Mouse (Mus musculus) myocyte (in vitro differentiated cells): ENCODE measurements at regions not wholly inside any gene's neighbourhood (a gene's known extent, or its start where the extent isn't known, plus 50 kb on each side); places are given as distances from the start of the nearest gene placed in this dataset.
A peak's percentile ranks its signal among the peaks of the same experiment; 100 is the strongest.
"Not testable (repeated sequence)": the region's sequence is repeated elsewhere in the genome, so short reads cannot be mapped to it uniquely, and the experiment has no call there.

Source experiments
- H3K27me3 ChIP-seq: one replicate; pipeline ENCODE4 v1.6.1; 2011; ENCODE audit not compliant: control insufficient read depth, insufficient read depth, insufficient read length
- H3K36me3 ChIP-seq: one replicate; pipeline ENCODE4 v1.6.1; 2011; ENCODE audit not compliant: control insufficient read depth, insufficient read depth
- H3K4me2 ChIP-seq: one replicate; pipeline ENCODE4 v1.6.1; 2011; ENCODE audit warnings: low read depth, control low read depth
- H3K4me3 ChIP-seq: one replicate; pipeline ENCODE4 v1.5.1; 2011; ENCODE audit warnings: mild to moderate bottlenecking, control low read depth, moderate library complexity
- H3K79me2 ChIP-seq: one replicate; pipeline ENCODE4 v1.6.1; 2011; ENCODE audit not compliant: control insufficient read depth, insufficient read depth
- H3ac ChIP-seq: one replicate; pipeline ENCODE4 v1.6.1; 2011; ENCODE audit not compliant: control insufficient read depth, insufficient read length
- CEBPB ChIP-seq: IDR thresholded peaks from 2 replicates; pipeline ENCODE4 v1.6.1; 2011; ENCODE audit warnings: mild to moderate bottlenecking, moderate library complexity; ENCODE audit not compliant: poor library complexity, insufficient read depth, severe bottlenecking
- E2F4 ChIP-seq: IDR thresholded peaks from one replicate; pipeline ENCODE4 v1.6.1; 2011; ENCODE audit warnings: mild to moderate bottlenecking, control low read depth, moderate library complexity; ENCODE audit not compliant: insufficient read depth
- MAX ChIP-seq: IDR thresholded peaks from one replicate; pipeline ENCODE4 v1.6.1; 2011; ENCODE audit warnings: low read depth, mild to moderate bottlenecking, control low read depth
- MYOD1 ChIP-seq, 3 experiments: IDR thresholded peaks; one replicate each; pipeline ENCODE4 v1.6.1; 2011; ENCODE audit warnings: control low read depth in 2 of 3, low read depth in 2 of 3, mild to moderate bottlenecking in 2 of 3, moderate library complexity in 1 of 3; ENCODE audit not compliant: insufficient read length in 2 of 3, control insufficient read depth in 1 of 3
- MYOG ChIP-seq, 3 experiments: IDR thresholded peaks; one replicate each; pipeline ENCODE4 v1.6.1; 2011; ENCODE audit warnings: control low read depth in 2 of 3, low read depth in 2 of 3, mild to moderate bottlenecking in 2 of 3; ENCODE audit not compliant: insufficient read length in 2 of 3, control insufficient read depth in 1 of 3, insufficient read depth in 1 of 3
- POLR2A ChIP-seq: IDR thresholded peaks from one replicate; pipeline ENCODE4 v1.6.1; 2011; ENCODE audit warnings: low read depth, mild to moderate bottlenecking, control low read depth, moderate library complexity; ENCODE audit not compliant: insufficient read length
- POLR2AphosphoS2 ChIP-seq: IDR thresholded peaks from one replicate; pipeline ENCODE4 v1.6.1; 2011; ENCODE audit warnings: low read depth, control low read depth; ENCODE audit not compliant: insufficient read length
- REST ChIP-seq: IDR thresholded peaks from one replicate; pipeline ENCODE4 v1.6.1; 2011; ENCODE audit warnings: mild to moderate bottlenecking, control low read depth, moderate library complexity; ENCODE audit not compliant: insufficient read depth, insufficient read length
- SRF ChIP-seq: IDR thresholded peaks from one replicate; pipeline ENCODE4 v1.6.1; 2011; ENCODE audit warnings: low read depth; ENCODE audit not compliant: control insufficient read depth, insufficient read length
- TCF12 ChIP-seq: IDR thresholded peaks from one replicate; pipeline ENCODE4 v1.6.1; 2011; ENCODE audit warnings: mild to moderate bottlenecking, control low read depth; ENCODE audit not compliant: poor library complexity, insufficient read depth, severe bottlenecking
- TCF3 ChIP-seq: IDR thresholded peaks from one replicate; pipeline ENCODE4 v1.6.1; 2011; ENCODE audit warnings: low read depth, control low read depth; ENCODE audit not compliant: insufficient read length
- USF1 ChIP-seq: IDR thresholded peaks from one replicate; pipeline ENCODE4 v1.6.1; 2011; ENCODE audit warnings: low read depth, mild to moderate bottlenecking, control low read depth, moderate library complexity

DNA sequence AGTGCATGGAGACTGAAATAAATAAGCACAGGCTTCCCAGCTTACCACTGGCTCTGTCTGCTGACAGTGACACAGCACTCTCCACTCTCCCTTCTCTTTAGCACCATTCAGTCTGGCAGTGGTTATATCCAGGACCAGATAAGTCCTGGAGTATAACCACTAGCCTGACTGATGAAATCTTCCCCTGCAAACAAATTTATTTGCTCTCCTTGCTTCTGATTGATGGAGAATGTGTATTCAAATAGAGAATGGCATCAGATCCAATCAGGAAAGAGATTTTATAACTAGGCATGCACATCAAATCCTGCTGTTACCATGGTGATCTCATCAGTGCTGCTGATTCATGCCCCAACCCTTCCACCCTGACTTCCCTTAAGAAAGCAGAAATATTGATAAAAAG lies 620.2 kb upstream of the Ndn start:
- Histone ChIP-seq H3K27me3 (no peaks in the 10 kb centered on the region), H3K4me2 (no peak overlapping the region), H3K36me3 (no peaks in the 10 kb centered on the region), H3K79me2 (no peaks in the 10 kb centered on the region), H3ac (no peak overlapping the region), H3K4me3 (no peak overlapping the region)
- TF ChIP-seq TCF3 (no peak), E2F4 (no peak), MYOD1 (IDR thresholded peaks at IDR 0.05; ENCODE audit: control insufficient read depth in 1 of 3, insufficient read length in 2 of 3, low read depth in 2 of 3) (no peak), POLR2A (no peak), CEBPB (no peak), POLR2AphosphoS2 (no peak), REST (no peak), SRF (no peak)

DNA sequence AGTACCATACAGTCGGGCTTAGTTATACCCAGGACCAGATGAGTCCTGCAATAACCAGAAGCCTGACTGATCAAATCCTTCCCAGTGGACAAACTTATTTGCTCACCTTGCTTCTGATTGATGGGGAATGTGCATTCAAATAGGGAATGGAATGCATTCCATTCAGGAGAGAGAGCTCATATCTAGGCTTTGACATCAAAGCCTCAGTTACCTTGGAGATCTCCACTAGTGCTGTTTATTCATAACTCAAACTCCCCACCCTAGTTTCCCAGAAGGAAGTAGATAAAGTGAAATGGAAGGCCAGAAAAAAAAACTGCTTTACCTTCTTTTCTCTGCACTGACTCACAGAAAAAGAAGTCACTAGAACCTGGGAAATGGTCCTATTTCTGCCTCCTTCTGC lies 608.9 kb upstream of the Ndn start:
- H3K36me3 ChIP-seq, result no peaks in the 10 kb centered on the region
- H3K4me2 ChIP-seq, result no peak overlapping the region
- no peak overlapping the region for H3ac ChIP-seq
- H3K27me3 ChIP-seq, result no peaks in the 10 kb centered on the region
- H3K79me2 ChIP-seq, result no peaks in the 10 kb centered on the region
- TF ChIP-seq USF1, result no peak
- TF ChIP-seq REST, result no peak
- TF ChIP-seq POLR2AphosphoS2, result no peak
- TF ChIP-seq TCF3, result no peak
- TF ChIP-seq MAX, result no peak
- TF ChIP-seq POLR2A, result no peak
- TF ChIP-seq TCF12, result no peak
- TF ChIP-seq MYOD1 (IDR thresholded peaks at IDR 0.05; ENCODE audit: control insufficient read depth in 1 of 3, insufficient read length in 2 of 3, low read depth in 2 of 3), result no peak
- no peak for TF ChIP-seq CEBPB
- no peak for TF ChIP-seq SRF
- TF ChIP-seq MYOG (IDR thresholded peaks at IDR 0.05; ENCODE audit: control insufficient read depth in 1 of 3, insufficient read depth in 1 of 3, insufficient read length in 2 of 3, low read depth in 2 of 3), result no peak
- TF ChIP-seq E2F4, result no peak
- H3K4me3 ChIP-seq, result no peak overlapping the region

DNA sequence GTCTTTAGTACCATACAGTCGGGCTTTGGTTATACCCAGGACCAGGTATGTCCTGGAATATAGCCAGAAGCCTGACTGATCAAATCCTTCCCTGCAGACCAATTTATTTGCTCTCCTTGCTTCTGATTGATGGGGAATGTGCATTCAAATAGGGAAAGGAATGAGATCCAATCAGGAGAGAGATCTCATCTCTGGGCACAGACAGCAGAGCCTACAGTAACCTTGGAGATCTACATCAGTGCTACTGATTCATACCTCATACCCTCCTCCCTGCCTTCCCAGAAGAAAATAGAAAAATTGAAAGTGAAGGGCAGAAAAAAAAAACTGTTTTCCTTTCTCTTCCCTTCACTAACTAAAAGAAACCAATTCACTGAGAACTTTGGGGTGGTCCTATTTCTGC lies 607.0 kb upstream of the Ndn start:
- H3K4me2 ChIP-seq, H3ac ChIP-seq, H3K36me3 ChIP-seq, H3K79me2 ChIP-seq, H3K4me3 ChIP-seq, H3K27me3 ChIP-seq: not testable (repeated sequence)

DNA sequence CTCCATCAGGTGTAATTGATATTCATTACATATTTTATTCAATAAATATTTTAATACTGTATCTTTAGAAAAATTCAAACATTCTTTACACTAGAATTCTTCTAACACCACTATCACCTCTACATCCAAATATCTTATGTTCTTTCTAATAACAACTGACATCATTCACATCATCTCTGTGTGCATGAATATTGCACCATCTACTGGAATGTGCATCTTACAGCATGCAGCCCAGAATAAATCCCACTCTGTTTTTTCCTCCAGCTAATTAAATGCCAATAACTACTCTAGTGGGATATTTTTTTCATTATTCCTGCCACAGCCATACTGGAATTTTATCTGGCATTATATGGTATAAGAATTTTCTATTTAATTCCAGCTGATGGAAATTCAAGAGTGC lies 576.5 kb upstream of the Ndn start:
- no peak for TF ChIP-seq REST
- no peak for TF ChIP-seq CEBPB
- TF ChIP-seq POLR2AphosphoS2, result no peak
- TF ChIP-seq TCF3, result no peak
- no peak for TF ChIP-seq POLR2A
- no peak for TF ChIP-seq MYOG (IDR thresholded peaks at IDR 0.05; ENCODE audit: control insufficient read depth in 1 of 3, insufficient read depth in 1 of 3, insufficient read length in 2 of 3, low read depth in 2 of 3)
- TF ChIP-seq MYOD1 (IDR thresholded peaks at IDR 0.05; ENCODE audit: control insufficient read depth in 1 of 3, insufficient read length in 2 of 3, low read depth in 2 of 3), result no peak
- TF ChIP-seq TCF12, result no peak
- no peak for TF ChIP-seq MAX
- no peak for TF ChIP-seq SRF
- no peak for TF ChIP-seq E2F4
- TF ChIP-seq USF1, result no peak
- Histone ChIP-seq H3K27me3 (no peaks in the 10 kb centered on the region), H3K4me2 (no peak overlapping the region), H3ac (no peak overlapping the region), H3K79me2 (no peaks in the 10 kb centered on the region), H3K36me3 (no peaks in the 10 kb centered on the region), H3K4me3 (no peak overlapping the region)

DNA sequence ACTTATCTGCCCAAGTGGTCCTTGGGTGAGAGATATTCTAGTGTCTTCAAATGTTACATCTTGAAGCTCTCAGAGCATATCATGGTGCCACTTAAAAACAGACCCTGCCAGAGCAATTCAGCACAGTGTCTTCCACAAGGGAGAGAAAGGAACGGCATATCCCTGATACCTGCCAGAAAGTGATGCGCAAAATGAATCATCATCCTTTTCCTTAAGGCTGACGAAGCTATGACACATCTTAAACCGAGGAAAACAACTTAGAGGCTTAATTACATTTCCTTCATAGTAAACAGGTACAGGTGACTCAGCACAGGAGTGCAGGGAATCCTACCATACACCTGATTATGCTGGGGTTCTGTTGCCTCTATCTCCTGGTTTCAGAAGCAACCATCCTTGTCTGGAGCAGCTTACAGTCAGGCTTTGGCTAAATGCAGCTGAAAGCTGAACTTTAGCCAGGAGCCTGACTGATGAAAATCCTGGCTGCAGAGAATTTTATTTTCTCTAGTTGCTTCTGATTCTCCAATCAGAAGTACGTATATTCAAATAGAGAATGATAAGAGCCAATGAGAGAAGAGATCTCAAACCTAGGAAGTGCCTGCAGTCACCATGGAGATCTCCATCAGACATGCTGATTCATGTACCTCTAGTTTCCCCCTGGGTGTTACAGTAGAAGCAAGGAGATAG lies 556.1 kb upstream of the Ndn start:
- TF ChIP-seq MYOG (IDR thresholded peaks at IDR 0.05; ENCODE audit: control insufficient read depth in 1 of 3, insufficient read depth in 1 of 3, insufficient read length in 2 of 3, low read depth in 2 of 3) (no peak), REST (no peak), MAX (no peak), POLR2AphosphoS2 (no peak), MYOD1 (IDR thresholded peaks at IDR 0.05; ENCODE audit: control insufficient read depth in 1 of 3, insufficient read length in 2 of 3, low read depth in 2 of 3) (no peak), TCF3 (no peak), USF1 (no peak), TCF12 (no peak), E2F4 (no peak), CEBPB (no peak), SRF (no peak), POLR2A (no peak)
- no peaks in the 10 kb centered on the region for H3K79me2 ChIP-seq
- H3K4me3 ChIP-seq, result no peak overlapping the region
- no peaks in the 10 kb centered on the region for H3K36me3 ChIP-seq
- peak overlapping the region; percentile 36 for H3K4me2 ChIP-seq
- H3ac ChIP-seq, result no peak overlapping the region
- no peaks in the 10 kb centered on the region for H3K27me3 ChIP-seq
